In genomic region chr11:78801094-78801493, GRCm38 (mm10) we compare ENCODE assay signal across 1 mouse cellular context.
TF ChIP-seq lines count a peak whose summit lies in the region.

No protein-coding gene starts in this region.

TF ChIP-seq in MEL, 35 proteins besides CTCF, POLR2A, EP300 and RAD21 (continued from another document):
- no peak; the same call in 1 of the 2 replicates for TF ChIP-seq MEF2A (IDR thresholded peaks at IDR 0.05; ENCODE audit: extremely low read depth, insufficient replicate concordance, low read depth, low read length, poor library complexity, severe bottlenecking)
- no peak for TF ChIP-seq POLR2AphosphoS5 (IDR thresholded peaks at IDR 0.05; ENCODE audit: borderline replicate concordance, low read depth, low read length)
- no peak for TF ChIP-seq MAX (IDR thresholded peaks at IDR 0.05; ENCODE audit: low read length)
- no peak; the same call in 1 of the 2 replicates for TF ChIP-seq ZMIZ1 (IDR thresholded peaks at IDR 0.05; ENCODE audit: low read depth, low read length)
- no peak for TF ChIP-seq NRF1 (IDR thresholded peaks at IDR 0.05; ENCODE audit: insufficient read depth, low read depth, low read length, poor library complexity, severe bottlenecking)
- no peak; the same call in 1 of the 2 replicates for TF ChIP-seq CHD2 (IDR thresholded peaks at IDR 0.05; ENCODE audit: low read length)
- no peak for TF ChIP-seq GABPA (IDR thresholded peaks at IDR 0.05; ENCODE audit: low read depth, low read length)
- no peak for TF ChIP-seq ELF1 (IDR thresholded peaks at IDR 0.05; ENCODE audit: low read depth, low read length)
